Mouse (Mus musculus) MEL (cell line): Measurements from ENCODE around the gene Trim14. TPM values are rescaled to one million over a fixed set of nuclear protein-coding genes. Genes with fewer than 3 reads are reported as not detected.

Experiments
- DNase-seq: peaks from one replicate; pipeline ENCODE4 v3.0.0; 2011; ENCODE audit warnings: low read depth, low spot score
- H3K27ac ChIP-seq: 2 replicates; pipeline ENCODE4 v1.5.1; 2012; ENCODE audit warnings: low read depth, mild to moderate bottlenecking, control low read depth, low read length, moderate library complexity; ENCODE audit not compliant: control insufficient read depth
- H3K27me3 ChIP-seq, 2 experiments: fragments of 150-350 bp in 1 of 2; sonication (generic) in 1 of 2; 2 replicates each; pipeline ENCODE4 v1.6.1; 2012; ENCODE audit warnings: low read length in 2 of 2, mild to moderate bottlenecking in 2 of 2, improper control_type of control experiment in 1 of 2, moderate library complexity in 1 of 2; ENCODE audit not compliant: insufficient read depth in 2 of 2, control insufficient read depth in 1 of 2
- H3K36me3 ChIP-seq, 2 experiments: 2 replicates each; pipeline ENCODE4 v1.6.1; 2012 to 2014; ENCODE audit warnings: low read length in 2 of 2, improper control_type of control experiment in 1 of 2, inconsistent platforms in 1 of 2, mild to moderate bottlenecking in 1 of 2; ENCODE audit not compliant: insufficient read depth in 2 of 2, control insufficient read depth in 1 of 2
- H3K4me1 ChIP-seq, 2 experiments: fragments of 150-350 bp in 1 of 2; sonication (generic) in 1 of 2; 2 replicates each; pipeline ENCODE4 v1.6.1; 2012; ENCODE audit warnings: low read length in 2 of 2, improper control_type of control experiment in 1 of 2, mild to moderate bottlenecking in 1 of 2; ENCODE audit not compliant: insufficient read depth in 2 of 2, control insufficient read depth in 1 of 2
- H3K4me3 ChIP-seq, 2 experiments: fragments of 150-350 bp in 1 of 2; sonication (generic) in 1 of 2; 2 replicates each; pipeline ENCODE4 v1.5.1; 2012; ENCODE audit warnings: low read depth in 2 of 2, low read length in 2 of 2, mild to moderate bottlenecking in 2 of 2, moderate library complexity in 2 of 2, control low read depth in 1 of 2, improper control_type of control experiment in 1 of 2; ENCODE audit not compliant: control insufficient read depth in 1 of 2, insufficient read depth in 1 of 2
- H3K79me2 ChIP-seq: 2 replicates; pipeline ENCODE4 v1.6.1; 2012; ENCODE audit warnings: mild to moderate bottlenecking, low read length, moderate library complexity; ENCODE audit not compliant: control insufficient read depth, poor library complexity, insufficient read depth
- H3K9ac ChIP-seq: 2 replicates; pipeline ENCODE4 v1.6.1; 2012; ENCODE audit warnings: low read depth, mild to moderate bottlenecking, control low read depth, low read length, moderate library complexity; ENCODE audit not compliant: control insufficient read depth, poor library complexity, severe bottlenecking
- H3K9me3 ChIP-seq: fragments of 150-350 bp; sonication (generic); replicated peaks from 2 replicates; pipeline ENCODE4 v1.6.1; 2012; ENCODE audit warnings: mild to moderate bottlenecking, low read length, improper control_type of control experiment, moderate library complexity; ENCODE audit not compliant: insufficient read depth
- CHD1 ChIP-seq: IDR thresholded peaks from 2 replicates; pipeline ENCODE4 v1.6.1; 2012; ENCODE audit warnings: low read depth, mild to moderate bottlenecking, inconsistent platforms, low read length, improper control_type of control experiment
- CHD2 ChIP-seq: IDR thresholded peaks from 2 replicates; pipeline ENCODE4 v1.6.1; 2011; ENCODE audit warnings: low read length, improper control_type of control experiment
- E2F4 ChIP-seq: IDR thresholded peaks from 2 replicates; pipeline ENCODE4 v1.6.1; 2011; ENCODE audit warnings: low read depth, low read length, improper control_type of control experiment, borderline replicate concordance
- EP300 ChIP-seq, 2 experiments: IDR thresholded peaks; 2 replicates each; pipeline ENCODE4 v1.6.1; 2011; ENCODE audit warnings: improper control_type of control experiment in 2 of 2, low read length in 2 of 2, low read depth in 1 of 2, mild to moderate bottlenecking in 1 of 2
- ETS1 ChIP-seq: IDR thresholded peaks from 2 replicates; pipeline ENCODE4 v1.6.1; 2012; ENCODE audit warnings: low read depth, mild to moderate bottlenecking, inconsistent platforms, low read length, improper control_type of control experiment, moderate library complexity
- GATA1 ChIP-seq: IDR thresholded peaks from 2 replicates; pipeline ENCODE4 v1.6.1; 2011; ENCODE audit warnings: low read depth, low read length, improper control_type of control experiment
- HCFC1 ChIP-seq: IDR thresholded peaks from 2 replicates; pipeline ENCODE4 v1.6.1; 2012; ENCODE audit warnings: low read depth, mild to moderate bottlenecking, inconsistent platforms, low read length, improper control_type of control experiment, moderate library complexity
- JUND ChIP-seq: IDR thresholded peaks from 2 replicates; pipeline ENCODE4 v1.6.1; 2011; ENCODE audit warnings: low read depth, mild to moderate bottlenecking, improper control_type of control experiment, low read length
- MAFK ChIP-seq: IDR thresholded peaks from 2 replicates; pipeline ENCODE4 v1.6.1; 2011; ENCODE audit warnings: low read depth, mild to moderate bottlenecking, low read length, improper control_type of control experiment, borderline replicate concordance
- MAX ChIP-seq: IDR thresholded peaks from 2 replicates; pipeline ENCODE4 v1.6.1; 2011; ENCODE audit warnings: low read length, improper control_type of control experiment
- MAZ ChIP-seq: IDR thresholded peaks from 2 replicates; pipeline ENCODE4 v1.6.1; 2012; ENCODE audit warnings: low read depth, mild to moderate bottlenecking, inconsistent platforms, low read length, improper control_type of control experiment
- MEF2A ChIP-seq: IDR thresholded peaks from 2 replicates; pipeline ENCODE4 v1.6.1; 2014; ENCODE audit warnings: low read depth, mild to moderate bottlenecking, inconsistent platforms, low read length, improper control_type of control experiment; ENCODE audit not compliant: poor library complexity, insufficient replicate concordance, severe bottlenecking; ENCODE audit errors: extremely low read depth
- MYC ChIP-seq: IDR thresholded peaks from 2 replicates; pipeline ENCODE4 v1.6.1; 2011; ENCODE audit warnings: low read depth, mild to moderate bottlenecking, low read length, improper control_type of control experiment, moderate library complexity
- NELFE ChIP-seq: IDR thresholded peaks from 2 replicates; pipeline ENCODE4 v1.6.1; 2011; ENCODE audit warnings: low read depth, low read length, improper control_type of control experiment
- NRF1 ChIP-seq: IDR thresholded peaks from 2 replicates; pipeline ENCODE4 v1.6.1; 2014; ENCODE audit warnings: low read depth, mild to moderate bottlenecking, inconsistent platforms, low read length, improper control_type of control experiment, moderate library complexity; ENCODE audit not compliant: poor library complexity, insufficient read depth, severe bottlenecking
- POLR2A ChIP-seq, 2 experiments: IDR thresholded peaks; 2 replicates each; pipeline ENCODE4 v1.6.1; 2011 to 2012; ENCODE audit warnings: low read length in 2 of 2, mild to moderate bottlenecking in 2 of 2, control low read depth in 1 of 2, improper control_type of control experiment in 1 of 2, low read depth in 1 of 2, moderate library complexity in 1 of 2; ENCODE audit not compliant: control insufficient read depth in 1 of 2, insufficient read depth in 1 of 2, poor library complexity in 1 of 2
- POLR2AphosphoS2 ChIP-seq: IDR thresholded peaks from 2 replicates; pipeline ENCODE4 v1.6.1; 2011; ENCODE audit warnings: low read length, improper control_type of control experiment
- POLR2AphosphoS5 ChIP-seq: IDR thresholded peaks from 2 replicates; pipeline ENCODE4 v1.6.1; 2012; ENCODE audit warnings: low read depth, borderline replicate concordance, mild to moderate bottlenecking, inconsistent platforms, low read length, moderate library complexity, mixed read lengths
- RAD21 ChIP-seq: IDR thresholded peaks from 2 replicates; pipeline ENCODE4 v1.6.1; 2011; ENCODE audit warnings: mild to moderate bottlenecking, low read depth, low read length, improper control_type of control experiment
- SMC3 ChIP-seq: IDR thresholded peaks from 2 replicates; pipeline ENCODE4 v1.6.1; 2011; ENCODE audit warnings: low read depth, low read length, improper control_type of control experiment
- TAL1 ChIP-seq: IDR thresholded peaks from 2 replicates; pipeline ENCODE4 v1.6.1; 2012; ENCODE audit warnings: mild to moderate bottlenecking, inconsistent platforms, low read length, moderate library complexity, mixed read lengths
- TBP ChIP-seq: IDR thresholded peaks from 2 replicates; pipeline ENCODE4 v1.8.0; 2011; ENCODE audit warnings: low read depth, low read length, improper control_type of control experiment
- TCF12 ChIP-seq: IDR thresholded peaks from 2 replicates; pipeline ENCODE4 v1.6.1; 2014; ENCODE audit warnings: low read depth, mild to moderate bottlenecking, inconsistent platforms, low read length, improper control_type of control experiment, moderate library complexity
- UBTF ChIP-seq: IDR thresholded peaks from 2 replicates; pipeline ENCODE4 v1.6.1; 2012; ENCODE audit warnings: low read depth, mild to moderate bottlenecking, inconsistent platforms, low read length, improper control_type of control experiment, moderate library complexity, borderline replicate concordance; ENCODE audit not compliant: insufficient read depth
- polyA plus RNA-seq, 2 experiments: library from polyadenylated mRNA; stranded (reverse) in 1 of 2; unstranded in 1 of 2; fragments of >175 nt in 1 of 2; fragments of >200 nt in 1 of 2; gene quantifications; 2 replicates each; pipeline versions ENCODE4 v1.2.1 to v1.2.4; 2012; ENCODE audit warnings: low replicate concordance in 2 of 2, low read depth in 1 of 2; ENCODE audit not compliant: insufficient read length in 2 of 2, insufficient read depth in 1 of 2, missing spikeins in 1 of 2
- total RNA-seq: library from RNA; depleted of rRNA; stranded (reverse); fragments of 300-350 nt; gene quantifications from 2 replicates; pipeline ENCODE4 v1.2.3, GENCODE M21; 2012

The Trim14 gene
- total and polyA plus RNA-seq, 3 experiments, result 1.1 to 5.1 TPM; not detected in 1

DNA sequence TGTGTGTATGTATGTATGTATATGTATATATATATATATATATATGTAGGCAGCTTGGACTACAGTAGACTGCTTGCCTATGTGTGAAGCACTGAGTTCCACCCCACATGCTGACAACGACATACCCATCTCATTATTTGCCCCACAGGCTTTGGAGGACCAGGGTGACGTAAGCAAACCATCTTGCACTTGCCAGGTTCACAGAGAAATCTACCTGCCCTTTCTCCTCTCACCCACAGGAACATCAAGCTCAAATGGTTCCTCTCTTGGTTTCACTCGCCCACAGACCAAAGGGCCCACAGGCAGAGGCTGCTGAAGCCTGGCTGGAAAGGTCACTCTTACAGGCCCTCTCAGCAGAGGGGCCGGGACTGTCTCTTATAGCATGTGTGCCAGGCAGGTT is 36.7 kb upstream of the Trim14 start:
- no peaks in the 10 kb centered on the region for H3K27me3 ChIP-seq
- peaks cover 3 to 17% of the 10 kb centered on the region in 2 experiments; a peak in 3 of 4 replicates for H3K4me1 ChIP-seq
- no peaks in the 10 kb centered on the region for H3K79me2 ChIP-seq
- no peak overlapping the region for H3K9ac ChIP-seq
- DNase-seq, result no peak
- no peak overlapping the region for H3K27ac ChIP-seq
- no peaks in the 10 kb centered on the region for H3K9me3 ChIP-seq
- no peak overlapping the region for H3K4me3 ChIP-seq
- peaks cover 0 to 14% of the 10 kb centered on the region in 2 experiments; a peak in 2 of 4 replicates for H3K36me3 ChIP-seq
- no peak for TF ChIP-seq NELFE
- no peak for TF ChIP-seq UBTF
- no peak for TF ChIP-seq TCF12
- TF ChIP-seq SMC3, result no peak
- no peak for TF ChIP-seq CHD2
- no peak for TF ChIP-seq TBP
- no peak for TF ChIP-seq MEF2A
- TF ChIP-seq JUND, result no peak
- TF ChIP-seq EP300 (IDR thresholded peaks at IDR 0.05; ENCODE audit: low read depth in 1 of 2, low read length in 2 of 2), result no peak
- TF ChIP-seq TAL1, result no peak
- no peak for TF ChIP-seq CHD1
- TF ChIP-seq POLR2A (IDR thresholded peaks at IDR 0.05; ENCODE audit: control insufficient read depth in 1 of 2, insufficient read depth in 1 of 2, low read depth in 1 of 2, low read length in 2 of 2, poor library complexity in 1 of 2), result no peak
- no peak for TF ChIP-seq HCFC1
- TF ChIP-seq MAX, result no peak
- TF ChIP-seq NRF1, result no peak
- TF ChIP-seq POLR2AphosphoS5, result no peak
- TF ChIP-seq, all 39 proteins: peak for 0

DNA sequence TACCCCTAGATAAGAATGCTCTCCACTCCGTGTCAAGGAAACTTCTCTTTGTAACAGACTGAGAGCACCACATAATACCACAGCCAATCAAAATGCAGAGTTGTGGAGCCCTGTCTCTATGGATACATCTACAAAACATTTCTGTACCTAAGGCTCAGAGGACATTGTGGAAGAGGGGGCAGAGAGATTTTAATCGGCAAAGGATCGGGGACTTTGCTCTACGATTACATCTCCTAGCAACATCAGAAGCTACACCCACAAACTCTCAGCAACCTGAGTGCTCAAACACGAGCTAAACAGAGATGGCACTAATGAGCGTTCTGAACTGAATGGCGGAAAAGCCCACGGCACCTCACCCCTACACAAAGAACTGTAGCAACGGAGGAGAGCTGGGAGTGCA is 35.8 kb upstream of the Trim14 start:
- Histone ChIP-seq H3K27me3 (no peaks in the 10 kb centered on the region), H3K36me3 (peaks cover 0 to 14% of the 10 kb centered on the region in 2 experiments; a peak in 2 of 4 replicates), H3K27ac (no peak overlapping the region), H3K4me3 (no peak overlapping the region), H3K9me3 (no peaks in the 10 kb centered on the region), H3K4me1 (peaks cover 3 to 18% of the 10 kb centered on the region in 2 experiments; a peak in 3 of 4 replicates), H3K9ac (no peak overlapping the region), H3K79me2 (no peaks in the 10 kb centered on the region)
- no peak for TF ChIP-seq CHD1
- TF ChIP-seq MAFK, result no peak
- no peak for TF ChIP-seq MAZ
- TF ChIP-seq RAD21, result no peak
- no peak for TF ChIP-seq UBTF
- TF ChIP-seq GATA1, result no peak
- no peak for TF ChIP-seq CHD2
- no peak for TF ChIP-seq TCF12
- TF ChIP-seq MYC, result no peak
- no peak for TF ChIP-seq ETS1
- TF ChIP-seq E2F4, result no peak
- no peak for TF ChIP-seq POLR2AphosphoS2
- no peak for DNase-seq
